Mouse (Mus musculus) erythroblast, embryonic 14.5 days (primary cell): ENCODE data around the gene Phf5a.

Experiments used
- GATA1 ChIP-seq: IDR thresholded peaks from 2 replicates; pipeline ENCODE4 v1.6.1; 2012; ENCODE audit warnings: low read length, inconsistent platforms, mixed read lengths
- TAL1 ChIP-seq: IDR thresholded peaks from 3 replicates; pipeline ENCODE4 v1.6.1; 2012; ENCODE audit warnings: low read length, inconsistent platforms, mixed read lengths

- TF ChIP-seq GATA1 (no peak), TAL1 (no peak)
Observed at GRCm38 (mm10) chr15:81830530-81830929, 41.2 kb downstream of the Phf5a start.
